In genomic region chr17:12768415-12769379, GRCm38 (mm10) we compare ENCODE assay signal across 8 mouse cellular contexts. TPM values are rescaled to one million over a fixed set of nuclear protein-coding genes. Genes with fewer than 3 reads are reported as not detected.
DNase-seq lines count a peak whose midpoint lies in the region; ATAC-seq and TF ChIP-seq lines count a peak whose summit lies in the region.

No protein-coding gene starts in this region.

- WGBS in cerebellum, adult 2 months, result 6% methylated on average over 41 of the region's 41 CpGs
- 34% methylated on average over 41 of the region's 41 CpGs for WGBS in limb, embryonic 10.5 days
- WGBS in neural tube, embryonic 13.5 days, result 11% methylated on average over 41 of the region's 41 CpGs

- no peak for TF ChIP-seq CTCF in cerebellum, adult 2 months (IDR thresholded peaks at IDR 0.05; ENCODE audit: borderline replicate concordance, insufficient read depth, low read depth, low read length)
- no peak for TF ChIP-seq CTCF in embryonic fibroblast, embryonic 13.5 days (IDR thresholded peaks at IDR 0.05; ENCODE audit: borderline replicate concordance, insufficient read depth, low read length)

- no peaks in the 10 kb centered on the region for H3K27me3 ChIP-seq in cerebellum, adult 2 months (ENCODE audit: control insufficient read depth, insufficient read depth, low read length)
- H3K27me3 ChIP-seq in limb, embryonic 10.5 days (ENCODE audit: low read depth, poor library complexity, severe bottlenecking), result no peaks in the 10 kb centered on the region
- no peaks in the 10 kb centered on the region for H3K27me3 ChIP-seq in neural tube, embryonic 13.5 days

- peak; percentile 33 for ATAC-seq in neural tube, embryonic 13.5 days (ENCODE audit: low read depth)

- H3K9me3 ChIP-seq in limb, embryonic 10.5 days (replicated peaks), result peaks cover 8% of the 10 kb centered on the region; the same call in 1 of the 2 replicates
- H3K9me3 ChIP-seq in neural tube, embryonic 13.5 days, result no peaks in the 10 kb centered on the region

- peak overlapping the region; percentile 75 for H3K4me2 ChIP-seq in neural tube, embryonic 13.5 days

- peaks cover 88% of the 10 kb centered on the region for H3K36me3 ChIP-seq in limb, embryonic 10.5 days
- H3K36me3 ChIP-seq in neural tube, embryonic 13.5 days, result peaks cover 3% of the 10 kb centered on the region; the same call in 1 of the 2 replicates

- peak overlapping the region; percentile 66 for H3K4me3 ChIP-seq in cerebellum, adult 2 months (replicated peaks; ENCODE audit: insufficient read depth, low read depth, low read length)
- peak overlapping the region; percentile 61 for H3K4me3 ChIP-seq in embryonic fibroblast, embryonic 13.5 days (ENCODE audit: insufficient read depth, low read length)
- H3K4me3 ChIP-seq in limb, embryonic 10.5 days, result peak overlapping the region; percentile 77
- H3K4me3 ChIP-seq in neural tube, embryonic 13.5 days, result peak overlapping the region; percentile 86

- H3K4me1 ChIP-seq in cerebellum, adult 2 months (ENCODE audit: control insufficient read depth, insufficient read depth, low read length), result peaks cover 18% of the 10 kb centered on the region
- no peaks in the 10 kb centered on the region; the same call in 1 of the 2 replicates for H3K4me1 ChIP-seq in embryonic fibroblast, embryonic 13.5 days (ENCODE audit: control insufficient read depth, insufficient read depth, low read length)
- peaks cover 40% of the 10 kb centered on the region for H3K4me1 ChIP-seq in limb, embryonic 10.5 days
- peaks cover 43% of the 10 kb centered on the region for H3K4me1 ChIP-seq in neural tube, embryonic 13.5 days (replicated peaks)

- peak overlapping the region; percentile 87 for H3K9ac ChIP-seq in neural tube, embryonic 13.5 days

- H3K27ac ChIP-seq in cerebellum, adult 2 months (ENCODE audit: insufficient read depth, low read length), result peak overlapping the region; percentile 67
- peak overlapping the region; percentile 61 for H3K27ac ChIP-seq in embryonic fibroblast, embryonic 13.5 days (ENCODE audit: insufficient read depth, low read length)
- H3K27ac ChIP-seq in limb, embryonic 10.5 days, result peak overlapping the region; percentile 93
- H3K27ac ChIP-seq in neural tube, embryonic 13.5 days (replicated peaks), result peak overlapping the region; percentile 83

- no peak for DNase-seq in cerebellum, adult 2 months
- no peak for DNase-seq in cerebellum, postnatal 4 days (ENCODE audit: low spot score in 2 of 2)
- DNase-seq in CD4-positive helper T cell, adult 2 months (ENCODE audit: low read depth, low spot score), result peak; percentile 18
- DNase-seq in limb, embryonic 10.5 days (ENCODE audit: low spot score), result no peak
- no peak for DNase-seq in cerebellum, postnatal 14 days
- DNase-seq in layer of hippocampus, adult 8-10 months (ENCODE audit: low spot score in 2 of 2), result no peak

- no peak for TF ChIP-seq POLR2A in cerebellum, adult 2 months (IDR thresholded peaks at IDR 0.05; ENCODE audit: borderline replicate concordance, insufficient read depth, low read length)
- TF ChIP-seq POLR2A in embryonic fibroblast, embryonic 13.5 days (IDR thresholded peaks at IDR 0.05; ENCODE audit: low read depth, low read length), result no peak

RNA-seq across cellular contexts. Expression of gene Igf2r, which starts 0.8 kb away (rescaled TPM):
- polyA plus RNA-seq in cerebellum, adult 2 months (2012; rRNA removed), result 18.1 and 19.7 TPM in 2 replicates
- 246 and 249 TPM in 2 replicates for polyA plus RNA-seq in embryonic fibroblast, embryonic 13.5 days (2011; ENCODE audit: insufficient read length, low read depth, missing spikeins)
- polyA plus RNA-seq in limb, embryonic 10.5 days (2016; fragmentation: Nextera tagmentation; extraction: Ambion mirVana), result 30.3 and 35.6 TPM in 2 replicates
- polyA plus RNA-seq in neural tube, embryonic 13.5 days (2015; fragmentation: Nextera tagmentation; extraction: Ambion mirVana), result 11.5 and 13.4 TPM in 2 replicates
- total RNA-seq in layer of hippocampus, adult 8-10 months (2022), result 10 to 100 TPM; 26.5 to 31.7 (median 27.7) TPM
